Mouse (Mus musculus) stomach, postnatal 0 days (tissue): ENCODE data around the gene Pdzrn4.

ENCODE experiments used
- CTCF ChIP-seq: IDR thresholded peaks from 2 replicates; pipeline ENCODE4 v1.5.1; 2016; ENCODE audit warnings: antibody characterized with exemption, low read depth, mild to moderate bottlenecking, moderate library complexity
- EP300 ChIP-seq: optimal IDR thresholded peaks from 2 replicates; pipeline ENCODE3; 2016; ENCODE audit warnings: antibody characterized with exemption

GRCm38 (mm10) chr15:92417120-92417519 is 20.4 kb downstream of the Pdzrn4 start:
- no peak for TF ChIP-seq EP300
- no peak for TF ChIP-seq CTCF
